Mouse (Mus musculus) hindlimb bud, embryonic 11.5 days (tissue): ENCODE measurements at regions not wholly inside any gene's neighbourhood (a gene's known extent, or its start where the extent isn't known, plus 50 kb on each side); places are given as distances from the start of the nearest gene placed in this dataset.

Experiments
- DNase-seq: peaks from one replicate; pipeline ENCODE4 v3.0.0-alpha.2; 2012; ENCODE audit warnings: low read depth, low spot score; ENCODE audit errors: extremely low spot score

GRCm38 (mm10) chr17:44418676-44419404 is 230.5 kb downstream of the Clic5 start:
- no peak for DNase-seq

DNA sequence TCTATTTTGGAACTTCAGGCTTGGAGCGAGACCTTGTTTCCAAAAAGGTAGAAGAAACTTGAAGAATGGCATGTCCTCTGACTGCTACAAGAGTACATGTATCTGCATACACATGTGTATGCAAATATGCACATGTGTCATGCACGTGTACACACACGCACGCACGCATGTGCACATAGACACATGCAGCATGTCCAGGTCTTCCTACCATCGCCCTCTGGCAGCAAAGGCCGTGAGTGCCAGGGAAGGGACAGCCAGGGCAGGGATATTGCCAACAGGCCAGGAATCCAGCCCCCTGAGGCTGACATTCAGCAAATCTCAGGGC is 231.0 kb downstream of the Clic5 start:
- no peak for DNase-seq

DNA sequence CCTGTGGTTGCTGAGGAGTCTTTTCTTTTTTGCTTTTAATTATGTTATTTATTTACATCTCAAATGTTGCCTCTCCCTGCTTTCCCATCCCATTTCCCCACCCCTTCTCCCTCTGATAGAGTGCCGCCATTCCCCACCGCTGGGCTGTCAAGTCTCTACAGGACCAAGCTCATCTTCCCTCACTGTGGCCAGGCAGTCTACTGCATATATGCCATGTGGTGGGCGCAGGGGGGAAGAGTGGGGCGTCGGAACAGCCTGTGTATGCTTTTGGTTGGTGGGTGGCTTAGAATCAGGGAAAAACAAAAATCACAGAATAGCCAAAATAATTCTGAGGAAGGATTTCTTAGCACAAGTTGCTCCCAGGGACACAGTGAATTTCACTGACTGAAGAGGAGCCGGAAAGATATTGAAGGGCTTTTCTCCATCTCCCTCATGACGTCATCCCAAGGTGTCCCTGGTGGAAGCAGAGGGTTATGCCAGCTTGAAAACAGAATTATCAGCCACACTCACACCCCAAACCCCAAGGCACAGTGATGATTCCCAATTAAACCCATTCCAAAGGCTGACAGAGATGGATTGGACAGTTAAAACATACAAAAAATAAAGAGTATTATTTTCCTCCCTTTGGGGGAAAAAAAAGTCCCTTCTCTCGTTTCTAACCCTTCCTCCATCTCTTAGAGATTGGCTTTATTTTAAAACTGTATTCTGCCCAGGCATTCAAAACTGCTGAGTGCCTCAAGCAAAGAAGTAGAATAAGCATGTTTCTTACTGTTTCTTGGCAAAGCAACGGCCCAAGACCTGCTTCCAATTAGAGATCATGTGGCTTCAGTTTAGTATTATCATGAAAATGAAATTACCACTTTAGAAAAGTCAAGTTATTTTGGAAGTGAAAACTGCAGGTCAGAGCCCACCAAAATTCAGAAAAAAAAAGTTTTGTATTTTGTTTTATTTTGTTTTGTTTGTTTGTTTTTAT is 232.0 kb downstream of the Clic5 start:
- no peak for DNase-seq

DNA sequence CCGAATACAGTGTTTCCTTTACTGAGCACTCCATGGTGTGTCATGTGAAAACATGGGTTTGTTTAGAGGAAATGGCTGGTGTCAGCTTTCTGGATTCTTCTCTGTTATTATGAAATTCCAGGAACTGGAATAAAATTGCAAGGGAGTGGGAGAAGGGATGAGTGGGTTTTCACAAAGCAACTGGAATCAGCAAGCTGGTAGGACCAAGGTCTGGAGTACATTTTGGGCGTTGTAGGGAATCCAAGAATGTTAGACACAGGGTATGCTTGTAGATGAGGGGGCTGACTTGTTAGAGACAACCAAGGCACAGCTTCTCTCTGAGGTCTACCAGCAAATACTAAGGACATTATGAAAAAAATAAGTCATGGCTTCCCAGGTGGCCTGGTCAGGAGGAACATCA is 233.8 kb downstream of the Clic5 start:
- no peak for DNase-seq

DNA sequence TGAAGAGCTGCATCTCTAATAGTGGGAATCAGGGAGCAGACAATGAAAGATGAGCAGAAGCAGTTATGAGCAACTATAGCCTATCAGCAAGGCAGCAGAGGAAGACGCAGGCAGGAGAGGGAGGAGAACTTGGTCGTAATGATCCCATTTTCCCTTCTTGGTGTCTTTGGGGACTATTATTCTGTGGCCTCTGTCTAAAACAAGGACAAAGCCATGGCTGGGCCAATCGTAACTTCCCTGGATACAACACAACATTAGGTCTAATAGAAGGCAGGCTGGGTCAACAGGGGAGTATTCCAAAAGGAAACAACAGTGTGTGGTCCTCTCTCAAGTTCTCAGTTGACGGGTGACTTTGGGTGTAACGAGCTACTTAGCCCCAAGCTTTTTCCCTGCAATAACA is 234.5 kb downstream of the Clic5 start:
- DNase-seq = no peak

DNA sequence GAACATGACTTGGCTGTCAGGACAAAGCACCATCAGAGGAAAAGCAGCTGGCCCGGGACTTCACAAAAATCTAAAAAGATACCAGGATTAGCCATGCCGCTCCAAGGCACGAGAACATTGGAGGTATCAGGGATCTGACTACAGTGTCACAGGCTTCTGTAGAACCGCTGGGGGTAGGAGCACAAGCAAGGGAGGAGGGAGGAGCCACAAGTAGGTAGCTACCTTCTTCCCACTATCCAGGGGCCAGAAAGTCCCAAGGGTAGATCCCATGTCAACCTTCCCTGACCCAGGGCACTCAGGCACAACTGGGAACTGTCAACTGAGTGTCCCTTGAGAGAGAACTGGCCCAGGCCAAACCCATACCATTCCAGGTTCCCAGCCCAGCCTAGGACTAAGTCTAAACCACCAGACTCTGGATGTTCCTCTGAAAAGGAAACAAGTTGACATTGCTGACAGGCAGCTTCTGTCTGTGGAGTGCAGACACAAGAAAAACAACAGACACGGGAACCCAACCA is 235.1 kb downstream of the Clic5 start:
- DNase-seq = no peak

- DNase-seq = peak; percentile 50
Observed at GRCm38 (mm10) chr17:44432524-44433295, 244.3 kb downstream of the Clic5 start.

GRCm38 (mm10) chr17:44433296-44433653 is 244.9 kb downstream of the Clic5 start:
- no peak for DNase-seq

DNA sequence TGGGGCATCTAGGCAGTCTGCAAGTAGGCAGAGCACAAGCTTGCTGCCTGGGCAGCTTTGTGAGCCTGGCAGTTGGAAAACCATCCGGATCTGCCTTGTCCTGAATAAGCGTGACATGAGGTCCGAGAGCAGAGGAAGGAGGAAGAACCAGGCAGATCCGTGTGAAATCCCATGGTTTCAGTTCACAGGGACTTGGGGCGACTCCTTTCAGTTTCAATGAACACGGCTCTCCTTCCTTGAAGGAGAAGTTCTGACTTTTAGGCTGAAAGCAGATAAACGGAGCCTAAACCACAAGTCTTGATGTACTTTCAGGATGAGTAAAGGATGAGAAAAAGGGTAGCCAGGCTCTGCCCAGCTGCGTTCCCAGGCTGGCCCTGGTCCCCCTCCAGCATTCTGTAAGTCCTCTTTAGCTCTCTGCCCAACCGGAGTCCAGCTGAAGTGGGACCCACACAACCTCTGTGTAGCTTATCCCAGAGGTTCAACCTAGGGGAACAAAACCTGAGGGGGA is 248.2 kb downstream of the Clic5 start:
- DNase-seq = no peak

DNA sequence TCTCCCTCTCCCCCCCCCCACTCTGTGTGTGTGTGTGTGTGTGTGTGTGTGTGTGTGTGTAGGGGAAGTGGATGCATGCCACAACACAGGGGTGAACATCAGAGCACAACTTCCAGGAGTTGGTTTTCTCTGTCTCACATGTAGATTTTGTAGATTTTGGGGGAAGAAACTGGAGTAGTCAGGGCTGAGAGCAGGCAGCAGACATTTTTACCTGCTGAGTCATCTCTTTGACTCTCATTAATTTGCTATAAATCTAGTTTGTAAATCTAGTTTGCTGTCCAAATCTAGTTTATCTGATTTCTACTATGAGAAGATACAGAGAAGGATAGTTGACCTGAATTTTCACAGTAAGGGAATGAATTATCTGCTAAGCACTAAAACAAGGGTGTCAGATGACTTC is 250.1 kb downstream of the Clic5 start:
- no peak for DNase-seq

DNA sequence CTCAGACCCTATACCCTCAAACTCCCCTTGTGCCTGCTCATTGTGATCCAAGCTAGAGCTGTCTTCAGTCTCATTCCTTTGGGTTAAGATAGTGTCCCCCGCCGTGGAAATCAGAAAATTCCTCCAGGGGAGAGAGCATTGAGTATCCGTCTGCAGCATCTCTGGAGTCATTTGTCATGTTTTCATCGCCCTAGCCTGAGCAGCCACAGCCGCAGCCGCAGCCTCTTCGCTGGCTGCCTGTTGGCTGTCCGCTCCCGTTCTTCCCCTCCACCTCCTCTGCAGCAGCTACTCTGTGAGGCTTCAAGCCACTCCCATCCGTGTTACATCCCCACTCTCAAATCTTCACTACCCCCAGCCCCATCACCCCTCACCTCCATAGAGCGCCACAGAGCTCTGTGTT is 255.1 kb downstream of the Clic5 start:
- no peak for DNase-seq

DNA sequence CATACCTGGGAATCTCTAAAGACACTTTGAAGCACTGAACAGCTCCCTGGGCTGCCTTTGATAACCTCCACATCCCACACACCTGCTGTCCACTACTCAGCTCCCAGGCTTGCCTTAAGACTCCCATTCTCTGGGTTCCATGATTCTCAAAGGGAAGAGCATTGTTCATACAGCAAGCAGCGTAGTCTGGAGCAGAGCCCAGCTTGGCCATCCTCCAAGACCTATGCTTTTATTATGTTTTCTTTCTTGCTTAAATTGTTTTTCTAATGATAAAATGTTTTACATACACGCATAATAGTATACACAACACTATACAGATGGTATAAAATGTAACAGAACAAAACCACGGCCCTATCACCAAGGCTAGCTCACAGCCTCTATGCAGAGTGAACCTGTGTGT is 257.0 kb downstream of the Clic5 start:
- no peak for DNase-seq
